Mouse (Mus musculus) intestine, embryonic 15.5 days (tissue): ENCODE measurements around the gene Numa1. TPM values are rescaled to one million over a fixed set of nuclear protein-coding genes. Genes with fewer than 3 reads are reported as not detected.
"Not testable (repeated sequence)": the region's sequence is repeated elsewhere in the genome, so short reads cannot be mapped to it uniquely, and the experiment has no call there.

Experiments
- ATAC-seq: fragments of 200-750 bp; cut with Nextera tagmentation; 2 replicates; pipeline ENCODE4 v1.8.0; 2017; ENCODE audit warnings: moderate TSS enrichment, moderate library complexity
- H3K27ac ChIP-seq: fragments of 300-500 bp; sonication (generic); 2 replicates; pipeline ENCODE4 v1.5.1; 2015; ENCODE audit warnings: mild to moderate bottlenecking, inconsistent platforms
- H3K27me3 ChIP-seq: fragments of 300-500 bp; sonication (generic); replicated peaks from 2 replicates; pipeline ENCODE4 v1.6.1; 2015; ENCODE audit warnings: inconsistent platforms
- H3K36me3 ChIP-seq: fragments of 300-500 bp; sonication (generic); 2 replicates; pipeline ENCODE4 v1.6.1; 2015; ENCODE audit warnings: inconsistent platforms
- H3K4me1 ChIP-seq: fragments of 300-500 bp; sonication (generic); replicated peaks from 2 replicates; pipeline ENCODE4 v1.6.1; 2015; ENCODE audit warnings: inconsistent platforms
- H3K4me2 ChIP-seq: fragments of 300-500 bp; sonication (generic); replicated peaks from 2 replicates; pipeline ENCODE4 v1.6.1; 2015; ENCODE audit warnings: mild to moderate bottlenecking, inconsistent platforms
- H3K4me3 ChIP-seq: fragments of 300-500 bp; sonication (generic); replicated peaks from 2 replicates; pipeline ENCODE4 v1.5.1; 2015; ENCODE audit warnings: inconsistent platforms
- H3K9ac ChIP-seq: fragments of 300-500 bp; sonication (generic); 2 replicates; pipeline ENCODE4 v1.6.1; 2015; ENCODE audit warnings: inconsistent platforms
- H3K9me3 ChIP-seq: fragments of 300-500 bp; sonication (generic); 2 replicates; pipeline ENCODE4 v1.6.1; 2016; ENCODE audit warnings: inconsistent platforms
- WGBS: fragments of 180-500 bp; shearing (Covaris S2); methylation state at CpG from one replicate; pipeline ENCODE4 v1.1.7; 2015; 5-methylcytosine and 5-hydroxymethylcytosine counted together
- polyA plus RNA-seq: library from polyadenylated mRNA; unstranded; fragments of >200 nt; fragmentation: Nextera tagmentation; extraction: Ambion mirVana; gene quantifications from 2 replicates; pipeline ENCODE4 v1.2.1, GENCODE M21; 2015

The Numa1 gene
- polyA plus RNA-seq, 1 experiment from 2014 or later: 54.6 TPM

GRCm38 (mm10) chr7:101939758-101940157 lies 5.8 kb downstream of the Numa1 start:
- Histone ChIP-seq H3K27me3 (no peaks in the 10 kb centered on the region), H3K4me2 (no peak overlapping the region), H3K9ac (no peak overlapping the region), H3K4me1 (peaks cover 3% of the 10 kb centered on the region), H3K36me3 (0 out of 2 replicates have a peak, but pooled peaks cover 2% of the 10 kb centered on the region), H3K4me3 (no peak overlapping the region), H3K27ac (no peak overlapping the region), H3K9me3 (no peaks in the 10 kb centered on the region)
- WGBS: 93% methylated on average over 4 of the region's 4 CpGs
- ATAC-seq: no peak

DNA sequence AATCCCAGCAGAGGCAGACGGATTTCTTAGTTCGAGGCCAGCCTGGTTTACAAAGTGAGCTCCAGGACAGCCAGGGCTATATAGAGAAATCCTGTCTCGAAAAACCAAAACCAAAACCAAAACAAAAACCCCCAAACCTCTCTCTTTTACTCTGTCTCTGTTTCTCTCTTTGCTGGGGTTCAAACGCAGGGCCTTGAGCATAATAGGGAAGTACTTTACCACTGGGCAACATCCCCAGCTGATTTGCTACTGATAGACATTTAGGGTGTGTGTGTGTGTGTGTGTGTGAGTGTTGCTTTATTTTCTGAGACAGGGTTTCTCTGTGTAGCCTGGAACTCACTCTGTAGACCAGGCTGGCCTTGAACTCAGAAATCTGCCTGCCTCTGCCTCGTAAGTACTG lies 15.1 kb downstream of the Numa1 start:
- 89% methylated on average over 5 of the region's 5 CpGs for WGBS
- not testable (repeated sequence) for ATAC-seq, H3K9me3 ChIP-seq

DNA sequence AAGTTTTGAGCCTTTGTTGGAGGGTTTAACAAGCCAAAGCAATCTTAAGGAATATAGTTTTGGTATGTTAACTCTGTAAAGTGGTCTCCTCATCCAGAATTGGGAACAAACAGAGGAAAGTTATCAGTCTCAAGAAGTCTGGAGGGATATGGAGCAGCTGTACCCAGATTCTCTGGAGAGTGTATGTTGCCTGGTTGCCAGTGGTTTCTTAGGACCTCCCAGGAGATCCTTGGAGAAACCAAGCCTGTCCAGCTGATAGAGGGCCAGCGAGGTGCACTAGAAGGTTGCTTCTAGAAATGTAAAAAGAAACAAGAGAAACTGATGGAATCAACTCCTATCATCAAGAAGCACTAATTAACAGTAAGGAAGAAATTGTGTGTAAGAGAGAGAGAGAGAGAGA lies 17.7 kb downstream of the Numa1 start:
- Histone ChIP-seq H3K4me3 (no peak overlapping the region), H3K27ac (no peak overlapping the region), H3K27me3 (no peaks in the 10 kb centered on the region), H3K4me2 (no peak overlapping the region), H3K9me3 (no peaks in the 10 kb centered on the region), H3K4me1 (no peaks in the 10 kb centered on the region), H3K9ac (no peak overlapping the region), H3K36me3 (no peaks in the 10 kb centered on the region)
- peak; percentile 31; the same call in 1 of the 2 replicates for ATAC-seq
- WGBS: 56% methylated on average over 1 of the region's 1 CpGs

More for the DNA sequence above, 15.1 kb downstream of the Numa1 start:
- not testable (repeated sequence) for H3K4me1 ChIP-seq, H3K36me3 ChIP-seq, H3K27ac ChIP-seq, H3K9ac ChIP-seq, H3K4me3 ChIP-seq, H3K4me2 ChIP-seq, H3K27me3 ChIP-seq

GRCm38 (mm10) chr7:101952098-101952497 lies 18.2 kb downstream of the Numa1 start:
- H3K4me1 ChIP-seq: no peaks in the 10 kb centered on the region
- 44% methylated on average over 2 of the region's 2 CpGs for WGBS
- H3K9me3 ChIP-seq: no peaks in the 10 kb centered on the region
- no peak overlapping the region for H3K4me2 ChIP-seq
- H3K4me3 ChIP-seq: no peak overlapping the region
- no peak overlapping the region for H3K27ac ChIP-seq
- H3K9ac ChIP-seq: no peak overlapping the region
- H3K36me3 ChIP-seq: no peaks in the 10 kb centered on the region
- ATAC-seq: no peak
- H3K27me3 ChIP-seq: no peaks in the 10 kb centered on the region

DNA sequence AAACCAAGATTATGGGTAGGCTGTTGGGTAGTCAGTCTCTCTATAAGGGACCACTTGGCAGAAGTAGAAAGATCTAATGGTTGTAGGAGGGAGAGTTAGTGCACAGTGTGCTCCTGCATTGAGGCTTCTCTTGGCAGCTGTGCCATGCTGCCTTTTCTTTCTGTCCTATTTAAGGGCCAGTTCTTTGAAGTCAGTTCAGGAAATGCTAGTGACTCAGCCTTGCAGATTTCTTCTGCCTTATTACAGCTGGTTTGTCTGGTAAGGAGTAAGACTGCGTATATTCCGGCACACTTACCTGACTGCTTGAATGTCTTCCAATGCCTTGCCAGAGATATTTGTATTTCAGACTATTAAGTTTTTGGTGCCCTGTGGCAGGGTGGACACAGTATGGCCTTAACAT lies 20.3 kb downstream of the Numa1 start:
- H3K4me1 ChIP-seq: no peaks in the 10 kb centered on the region
- ATAC-seq: no peak
- H3K27me3 ChIP-seq: no peaks in the 10 kb centered on the region
- H3K9ac ChIP-seq: no peak overlapping the region
- no peak overlapping the region for H3K4me2 ChIP-seq
- H3K4me3 ChIP-seq: no peak overlapping the region
- no peaks in the 10 kb centered on the region for H3K36me3 ChIP-seq
- WGBS: 91% methylated on average over 2 of the region's 2 CpGs
- no peak overlapping the region for H3K27ac ChIP-seq
- H3K9me3 ChIP-seq: no peaks in the 10 kb centered on the region

DNA sequence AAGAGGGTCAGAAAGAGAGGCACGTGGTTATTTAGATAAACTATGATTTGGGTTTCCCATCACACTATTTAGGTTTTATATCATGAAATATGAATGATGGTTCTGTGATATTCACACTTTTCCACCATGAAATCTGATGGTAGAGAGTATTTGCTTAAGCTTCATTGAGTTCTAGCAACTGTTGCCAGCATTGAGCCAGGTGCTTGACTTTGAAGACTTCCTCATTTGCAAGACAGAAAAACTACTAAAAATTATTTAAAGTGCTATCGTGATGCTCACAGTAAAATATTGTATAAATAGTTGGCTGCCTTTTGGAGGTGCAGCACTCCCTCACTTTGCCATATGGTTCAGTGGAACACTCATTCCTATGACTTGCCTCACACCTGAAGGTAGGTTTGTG lies 21.4 kb downstream of the Numa1 start:
- H3K27ac ChIP-seq: no peak overlapping the region
- H3K9ac ChIP-seq: no peak overlapping the region
- no peaks in the 10 kb centered on the region for H3K9me3 ChIP-seq
- H3K4me2 ChIP-seq: no peak overlapping the region
- 82% methylated on average over 2 of the region's 2 CpGs for WGBS
- H3K4me1 ChIP-seq: no peaks in the 10 kb centered on the region
- no peak for ATAC-seq
- H3K27me3 ChIP-seq: no peaks in the 10 kb centered on the region
- H3K36me3 ChIP-seq: no peaks in the 10 kb centered on the region
- no peak overlapping the region for H3K4me3 ChIP-seq

- no peak overlapping the region for H3K4me2 ChIP-seq
- ATAC-seq: no peak
- no peaks in the 10 kb centered on the region for H3K27me3 ChIP-seq
- H3K9me3 ChIP-seq: no peaks in the 10 kb centered on the region
- H3K4me1 ChIP-seq: no peaks in the 10 kb centered on the region
- 79% methylated on average over 4 of the region's 4 CpGs for WGBS
- H3K36me3 ChIP-seq: no peaks in the 10 kb centered on the region
- no peak overlapping the region for H3K4me3 ChIP-seq
- H3K27ac ChIP-seq: no peak overlapping the region
- H3K9ac ChIP-seq: no peak overlapping the region
These were observed 22.0 kb downstream of the Numa1 start for GRCm38 (mm10) chr7:101955862-101956261.

DNA sequence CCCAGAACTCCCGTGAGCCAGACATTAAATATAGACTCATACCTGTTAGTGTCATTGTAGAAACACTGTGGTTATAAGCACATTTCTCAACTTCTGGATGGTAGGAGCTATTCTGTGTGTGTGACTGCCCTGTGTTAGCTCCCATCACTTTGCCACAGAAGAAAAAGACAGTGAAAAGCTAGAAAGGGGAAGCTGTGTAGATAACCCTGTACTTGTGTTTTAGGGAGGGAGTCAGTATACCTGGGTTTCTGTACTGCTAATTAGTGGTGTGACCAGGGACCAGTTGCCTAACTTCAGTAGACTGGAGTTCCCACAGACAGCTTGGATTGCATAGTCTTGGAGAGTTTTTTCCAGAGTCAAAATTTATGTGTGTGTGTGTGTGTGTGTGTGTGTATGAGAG lies 22.6 kb downstream of the Numa1 start:
- WGBS: 86% methylated on average over 1 of the region's 1 CpGs
- H3K36me3 ChIP-seq: no peaks in the 10 kb centered on the region
- H3K4me2 ChIP-seq: no peak overlapping the region
- no peak overlapping the region for H3K9ac ChIP-seq
- no peaks in the 10 kb centered on the region for H3K27me3 ChIP-seq
- no peak for ATAC-seq
- no peak overlapping the region for H3K27ac ChIP-seq
- H3K4me1 ChIP-seq: no peaks in the 10 kb centered on the region
- no peak overlapping the region for H3K4me3 ChIP-seq
- H3K9me3 ChIP-seq: no peaks in the 10 kb centered on the region

- Histone ChIP-seq H3K9me3 (no peaks in the 10 kb centered on the region), H3K27me3 (no peaks in the 10 kb centered on the region), H3K4me1 (no peaks in the 10 kb centered on the region), H3K9ac (no peak overlapping the region), H3K4me3 (no peak overlapping the region), H3K4me2 (no peak overlapping the region), H3K27ac (no peak overlapping the region), H3K36me3 (no peaks in the 10 kb centered on the region)
- ATAC-seq: no peak
- 97% methylated on average over 5 of the region's 5 CpGs for WGBS
These were observed 23.0 kb downstream of the Numa1 start for GRCm38 (mm10) chr7:101956911-101957310.

- no peaks in the 10 kb centered on the region for H3K9me3 ChIP-seq
- H3K9ac ChIP-seq: no peak overlapping the region
- H3K4me3 ChIP-seq: no peak overlapping the region
- WGBS: 72% methylated on average over 2 of the region's 2 CpGs
- no peaks in the 10 kb centered on the region for H3K36me3 ChIP-seq
- H3K27me3 ChIP-seq: no peaks in the 10 kb centered on the region
- H3K4me1 ChIP-seq: 0 out of 2 replicates have a peak, but pooled peaks cover under 1% of the 10 kb centered on the region
- ATAC-seq: peak; percentile 57; the same call in 1 of the 2 replicates
- no peak overlapping the region for H3K27ac ChIP-seq
- no peak overlapping the region for H3K4me2 ChIP-seq
These were observed 28.9 kb downstream of the Numa1 start for GRCm38 (mm10) chr7:101962829-101963228.

DNA sequence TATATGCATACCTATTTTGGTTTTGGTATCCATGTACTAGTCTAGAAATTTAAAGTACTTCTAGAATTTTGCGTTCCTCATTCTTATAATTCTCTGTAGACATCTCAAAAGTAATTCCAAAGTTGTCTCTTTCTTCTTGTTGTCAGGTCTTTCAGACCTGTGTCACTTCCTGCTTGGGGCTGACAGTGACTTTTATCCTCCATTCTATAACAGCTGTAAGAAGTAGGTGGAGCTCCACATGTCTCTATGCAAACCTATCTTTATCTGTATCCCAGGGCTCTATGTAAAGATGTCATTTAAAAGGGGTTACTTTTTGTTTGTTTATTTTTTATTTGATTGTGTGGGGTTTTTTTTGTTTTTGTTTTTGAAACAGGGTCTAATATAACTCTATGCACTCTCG lies 29.7 kb downstream of the Numa1 start:
- no peaks in the 10 kb centered on the region for H3K9me3 ChIP-seq
- no peak overlapping the region for H3K9ac ChIP-seq
- H3K36me3 ChIP-seq: no peaks in the 10 kb centered on the region
- no peak for ATAC-seq
- H3K27me3 ChIP-seq: no peaks in the 10 kb centered on the region
- no peak overlapping the region for H3K27ac ChIP-seq
- WGBS: 98% methylated on average over 2 of the region's 2 CpGs
- no peak overlapping the region for H3K4me2 ChIP-seq
- peaks cover 7% of the 10 kb centered on the region for H3K4me1 ChIP-seq
- no peak overlapping the region for H3K4me3 ChIP-seq

DNA sequence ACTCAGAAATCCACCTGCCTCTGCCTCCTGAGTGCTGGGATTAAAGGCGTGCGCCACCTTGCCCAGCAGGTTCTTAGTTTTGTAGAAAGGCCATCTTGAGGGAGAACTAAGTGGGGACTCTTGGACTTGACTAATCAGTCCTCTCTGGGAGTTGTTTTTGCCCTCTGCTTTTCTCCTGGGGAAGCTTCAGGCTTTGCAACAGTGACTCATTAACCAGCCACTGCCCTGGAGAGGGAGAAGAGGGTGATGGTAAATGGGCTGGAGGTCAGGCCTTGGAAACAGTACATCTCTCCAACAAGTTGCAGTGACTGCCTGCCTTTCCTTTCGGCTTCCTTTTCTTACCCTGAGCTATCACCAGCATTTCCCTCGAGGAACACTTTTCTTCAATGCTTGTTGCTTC lies 30.6 kb downstream of the Numa1 start:
- ATAC-seq: peak; percentile 54
- Histone ChIP-seq H3K9me3 (no peaks in the 10 kb centered on the region), H3K27ac (0 out of 2 replicates have a peak overlapping the region, but pooled peaks have one; percentile 13), H3K4me2 (no peak overlapping the region), H3K4me1 (peaks cover 13% of the 10 kb centered on the region), H3K27me3 (no peaks in the 10 kb centered on the region), H3K36me3 (no peaks in the 10 kb centered on the region), H3K4me3 (no peak overlapping the region), H3K9ac (no peak overlapping the region)
- 80% methylated on average over 4 of the region's 4 CpGs for WGBS

- no peaks in the 10 kb centered on the region for H3K27me3 ChIP-seq
- no peak overlapping the region for H3K27ac ChIP-seq
- H3K4me3 ChIP-seq: no peak overlapping the region
- ATAC-seq: no peak
- H3K4me1 ChIP-seq: peaks cover 13% of the 10 kb centered on the region
- 49% methylated on average over 2 of the region's 2 CpGs for WGBS
- no peak overlapping the region for H3K9ac ChIP-seq
- H3K4me2 ChIP-seq: no peak overlapping the region
- H3K36me3 ChIP-seq: no peaks in the 10 kb centered on the region
- H3K9me3 ChIP-seq: no peaks in the 10 kb centered on the region
These were observed 31.7 kb downstream of the Numa1 start for GRCm38 (mm10) chr7:101965606-101966005.
